Mouse (Mus musculus): Measurements from ENCODE around the gene Kdm4a. TPM values are rescaled to one million over a fixed set of nuclear protein-coding genes. Genes with fewer than 3 reads are reported as not detected.

Kdm4a gene
- polyA plus RNA-seq, 1 experiment, result 66.6 TPM

- H3K27me3 ChIP-seq (ENCODE audit: control insufficient read depth, insufficient read depth, insufficient read length), result no peaks in the 10 kb centered on the region
- H3K4me2 ChIP-seq (ENCODE audit: low read depth), result no peak overlapping the region
- H3ac ChIP-seq (ENCODE audit: control insufficient read depth, insufficient read length), result no peak overlapping the region
- no peaks in the 10 kb centered on the region for H3K36me3 ChIP-seq (ENCODE audit: control insufficient read depth, insufficient read depth)
- TF ChIP-seq POLR2A (IDR thresholded peaks at IDR 0.05; ENCODE audit: insufficient read length, low read depth) (no peak), POLR2AphosphoS2 (IDR thresholded peaks at IDR 0.05; ENCODE audit: insufficient read length, low read depth) (no peak), MAX (IDR thresholded peaks at IDR 0.05; ENCODE audit: low read depth) (no peak), E2F4 (IDR thresholded peaks at IDR 0.05; ENCODE audit: insufficient read depth) (no peak), TCF3 (IDR thresholded peaks at IDR 0.05; ENCODE audit: insufficient read length, low read depth) (no peak), MYOD1 (IDR thresholded peaks at IDR 0.05; ENCODE audit: control insufficient read depth in 1 of 3, insufficient read length in 2 of 3, low read depth in 2 of 3) (no peak), SRF (IDR thresholded peaks at IDR 0.05; ENCODE audit: control insufficient read depth, insufficient read length, low read depth) (no peak), CEBPB (IDR thresholded peaks at IDR 0.05; ENCODE audit: insufficient read depth, poor library complexity, severe bottlenecking) (no peak), USF1 (IDR thresholded peaks at IDR 0.05; ENCODE audit: low read depth) (no peak), TCF12 (IDR thresholded peaks at IDR 0.05; ENCODE audit: insufficient read depth, poor library complexity, severe bottlenecking) (no peak), MYOG (IDR thresholded peaks at IDR 0.05; ENCODE audit: control insufficient read depth in 1 of 3, insufficient read depth in 1 of 3, insufficient read length in 2 of 3, low read depth in 2 of 3) (no peak), REST (IDR thresholded peaks at IDR 0.05; ENCODE audit: insufficient read depth, insufficient read length) (no peak)
- no peaks in the 10 kb centered on the region for H3K79me2 ChIP-seq (ENCODE audit: control insufficient read depth, insufficient read depth)
- no peak overlapping the region for H3K4me3 ChIP-seq
These were observed 74.4 kb downstream of the Kdm4a start for GRCm38 (mm10) chr4:118105256-118106053.

- peak overlapping the region; percentile 40 for H3K4me2 ChIP-seq (ENCODE audit: low read depth)
- TF ChIP-seq MYOD1 (IDR thresholded peaks at IDR 0.05; ENCODE audit: control insufficient read depth in 1 of 3, insufficient read length in 2 of 3, low read depth in 2 of 3) (peak in 1 of 3 experiments; percentile 1), TCF3 (IDR thresholded peaks at IDR 0.05; ENCODE audit: insufficient read length, low read depth) (no peak), E2F4 (IDR thresholded peaks at IDR 0.05; ENCODE audit: insufficient read depth) (no peak), MAX (IDR thresholded peaks at IDR 0.05; ENCODE audit: low read depth) (no peak), MYOG (IDR thresholded peaks at IDR 0.05; ENCODE audit: control insufficient read depth in 1 of 3, insufficient read depth in 1 of 3, insufficient read length in 2 of 3, low read depth in 2 of 3) (peak in 1 of 3 experiments; percentile 68), TCF12 (IDR thresholded peaks at IDR 0.05; ENCODE audit: insufficient read depth, poor library complexity, severe bottlenecking) (no peak), POLR2AphosphoS2 (IDR thresholded peaks at IDR 0.05; ENCODE audit: insufficient read length, low read depth) (no peak), REST (IDR thresholded peaks at IDR 0.05; ENCODE audit: insufficient read depth, insufficient read length) (no peak)
These were observed 76.5 kb downstream of the Kdm4a start for GRCm38 (mm10) chr4:118103280-118103830.

GRCm38 (mm10) chr4:118101497-118101896, 78.3 kb downstream of the Kdm4a start:
- Histone ChIP-seq H3K27me3 (ENCODE audit: control insufficient read depth, insufficient read depth, insufficient read length) (no peaks in the 10 kb centered on the region), H3K79me2 (ENCODE audit: control insufficient read depth, insufficient read depth) (no peaks in the 10 kb centered on the region), H3K4me2 (ENCODE audit: low read depth) (no peak overlapping the region), H3ac (ENCODE audit: control insufficient read depth, insufficient read length) (no peak overlapping the region), H3K4me3 (no peak overlapping the region), H3K36me3 (ENCODE audit: control insufficient read depth, insufficient read depth) (no peaks in the 10 kb centered on the region)
- no peak for TF ChIP-seq CEBPB (IDR thresholded peaks at IDR 0.05; ENCODE audit: insufficient read depth, poor library complexity, severe bottlenecking)
- TF ChIP-seq E2F4 (IDR thresholded peaks at IDR 0.05; ENCODE audit: insufficient read depth), result no peak
- no peak for TF ChIP-seq TCF12 (IDR thresholded peaks at IDR 0.05; ENCODE audit: insufficient read depth, poor library complexity, severe bottlenecking)
- TF ChIP-seq POLR2A (IDR thresholded peaks at IDR 0.05; ENCODE audit: insufficient read length, low read depth), result no peak
- TF ChIP-seq TCF3 (IDR thresholded peaks at IDR 0.05; ENCODE audit: insufficient read length, low read depth), result no peak
- no peak for TF ChIP-seq MYOG (IDR thresholded peaks at IDR 0.05; ENCODE audit: control insufficient read depth in 1 of 3, insufficient read depth in 1 of 3, insufficient read length in 2 of 3, low read depth in 2 of 3)
- no peak for TF ChIP-seq MYOD1 (IDR thresholded peaks at IDR 0.05; ENCODE audit: control insufficient read depth in 1 of 3, insufficient read length in 2 of 3, low read depth in 2 of 3)
- TF ChIP-seq REST (IDR thresholded peaks at IDR 0.05; ENCODE audit: insufficient read depth, insufficient read length), result no peak
- no peak for TF ChIP-seq SRF (IDR thresholded peaks at IDR 0.05; ENCODE audit: control insufficient read depth, insufficient read length, low read depth)
- no peak for TF ChIP-seq POLR2AphosphoS2 (IDR thresholded peaks at IDR 0.05; ENCODE audit: insufficient read length, low read depth)
- no peak for TF ChIP-seq MAX (IDR thresholded peaks at IDR 0.05; ENCODE audit: low read depth)
- TF ChIP-seq USF1 (IDR thresholded peaks at IDR 0.05; ENCODE audit: low read depth), result no peak

More at GRCm38 (mm10) chr4:118103280-118103830, 76.5 kb downstream of the Kdm4a start:
- Histone ChIP-seq H3K4me3 (no peak overlapping the region), H3K79me2 (ENCODE audit: control insufficient read depth, insufficient read depth) (no peaks in the 10 kb centered on the region), H3K36me3 (ENCODE audit: control insufficient read depth, insufficient read depth) (no peaks in the 10 kb centered on the region), H3ac (ENCODE audit: control insufficient read depth, insufficient read length) (no peak overlapping the region), H3K27me3 (ENCODE audit: control insufficient read depth, insufficient read depth, insufficient read length) (no peaks in the 10 kb centered on the region)

DNA sequence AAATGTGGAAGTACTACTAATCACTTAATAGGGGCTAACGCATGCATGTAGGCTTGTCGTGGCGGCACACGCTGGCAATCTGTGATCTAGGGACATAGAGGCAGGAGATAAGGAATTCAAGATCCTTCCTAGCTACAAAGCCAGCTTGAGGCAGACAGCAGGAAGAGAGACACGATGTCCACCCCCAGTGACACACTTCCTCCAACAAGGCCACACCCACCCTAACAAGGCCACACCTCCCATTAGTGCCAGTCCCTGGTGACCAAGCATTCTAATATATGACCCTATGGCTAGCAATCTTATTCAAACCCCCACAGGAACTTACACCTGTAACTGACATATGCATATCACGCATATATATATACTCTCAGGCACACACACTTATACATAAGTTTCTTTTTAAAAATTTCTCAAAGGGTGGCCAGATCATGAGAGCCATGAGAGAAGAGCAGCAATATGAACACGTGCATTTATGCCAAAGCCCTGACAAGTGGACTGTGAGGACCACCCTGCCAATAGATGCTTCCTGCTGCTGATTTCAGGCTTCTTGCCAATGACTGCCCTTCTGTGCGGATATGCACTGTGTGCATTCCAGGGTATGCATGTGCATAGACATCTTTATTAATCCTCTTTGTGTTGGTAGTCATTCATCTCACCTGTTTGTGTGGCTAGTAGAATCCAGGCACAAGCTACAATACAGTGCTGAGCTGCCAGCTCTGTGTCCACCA, 80.0 kb downstream of the Kdm4a start:
- Histone ChIP-seq H3K4me2 (ENCODE audit: low read depth) (no peak overlapping the region), H3K4me3 (no peak overlapping the region), H3K79me2 (ENCODE audit: control insufficient read depth, insufficient read depth) (no peaks in the 10 kb centered on the region), H3ac (ENCODE audit: control insufficient read depth, insufficient read length) (no peak overlapping the region), H3K36me3 (ENCODE audit: control insufficient read depth, insufficient read depth) (no peaks in the 10 kb centered on the region), H3K27me3 (ENCODE audit: control insufficient read depth, insufficient read depth, insufficient read length) (no peaks in the 10 kb centered on the region)
- TF ChIP-seq REST (IDR thresholded peaks at IDR 0.05; ENCODE audit: insufficient read depth, insufficient read length) (no peak), SRF (IDR thresholded peaks at IDR 0.05; ENCODE audit: control insufficient read depth, insufficient read length, low read depth) (no peak), TCF12 (IDR thresholded peaks at IDR 0.05; ENCODE audit: insufficient read depth, poor library complexity, severe bottlenecking) (no peak), TCF3 (IDR thresholded peaks at IDR 0.05; ENCODE audit: insufficient read length, low read depth) (no peak), POLR2A (IDR thresholded peaks at IDR 0.05; ENCODE audit: insufficient read length, low read depth) (no peak), CEBPB (IDR thresholded peaks at IDR 0.05; ENCODE audit: insufficient read depth, poor library complexity, severe bottlenecking) (no peak), E2F4 (IDR thresholded peaks at IDR 0.05; ENCODE audit: insufficient read depth) (no peak), MYOD1 (IDR thresholded peaks at IDR 0.05; ENCODE audit: control insufficient read depth in 1 of 3, insufficient read length in 2 of 3, low read depth in 2 of 3) (no peak), MAX (IDR thresholded peaks at IDR 0.05; ENCODE audit: low read depth) (no peak), MYOG (IDR thresholded peaks at IDR 0.05; ENCODE audit: control insufficient read depth in 1 of 3, insufficient read depth in 1 of 3, insufficient read length in 2 of 3, low read depth in 2 of 3) (no peak), USF1 (IDR thresholded peaks at IDR 0.05; ENCODE audit: low read depth) (no peak), POLR2AphosphoS2 (IDR thresholded peaks at IDR 0.05; ENCODE audit: insufficient read length, low read depth) (no peak)

All from myocyte (in vitro differentiated cells).